Mouse (Mus musculus) olfactory bulb, adult 2 months (tissue): ENCODE data around the gene Chst8.

ENCODE experiments used
- CTCF ChIP-seq: fragments of 200-500 bp; IDR thresholded peaks from 2 replicates; pipeline ENCODE4 v1.5.1; 2012; ENCODE audit warnings: low read depth, mild to moderate bottlenecking, low read length, moderate library complexity; ENCODE audit not compliant: insufficient read depth
- POLR2A ChIP-seq: fragments of 200-500 bp; IDR thresholded peaks from 2 replicates; pipeline ENCODE4 v1.6.1; 2012; ENCODE audit warnings: mild to moderate bottlenecking, low read depth, low read length, moderate library complexity; ENCODE audit not compliant: insufficient read depth

DNA sequence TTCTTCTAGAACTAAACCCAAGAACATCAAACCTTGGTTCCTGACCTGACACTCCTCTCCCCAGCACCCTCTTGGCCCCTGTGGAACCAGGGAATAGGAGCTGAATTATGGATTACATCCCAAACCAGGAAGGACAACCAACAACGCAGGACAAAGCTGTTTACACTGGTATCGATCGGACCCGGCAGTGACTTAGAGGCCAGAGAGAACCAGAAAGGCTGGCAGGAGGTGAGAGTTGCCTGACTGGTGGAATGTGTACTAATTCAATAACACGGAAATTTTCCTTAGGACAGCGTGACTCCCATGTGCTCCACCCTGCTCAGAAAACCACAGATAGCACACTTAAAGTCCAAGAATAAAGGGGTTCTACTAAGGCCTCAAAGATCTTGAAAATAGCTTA is 35.4 kb upstream of the Chst8 start:
- no peak for TF ChIP-seq CTCF
- no peak for TF ChIP-seq POLR2A
